Mouse (Mus musculus) limb, embryonic 15.5 days (tissue): ENCODE measurements around the gene Spag17. TPM values are rescaled to one million over a fixed set of nuclear protein-coding genes. Genes with fewer than 3 reads are reported as not detected.

Source experiments
- ATAC-seq: fragments of 200-750 bp; cut with Nextera tagmentation; 2 replicates; pipeline ENCODE4 v1.8.0; 2017; ENCODE audit warnings: low read depth, moderate TSS enrichment; ENCODE audit not compliant: insufficient number of reproducible peaks, low FRiP score, low TSS enrichment
- H3K27ac ChIP-seq: fragments of 300-500 bp; sonication (generic); 2 replicates; pipeline ENCODE4 v1.5.1; 2015; ENCODE audit warnings: moderate library complexity, mild to moderate bottlenecking, inconsistent platforms
- H3K27me3 ChIP-seq: fragments of 300-500 bp; sonication (generic); 2 replicates; pipeline ENCODE4 v1.6.1; 2015; ENCODE audit warnings: inconsistent platforms
- H3K36me3 ChIP-seq: fragments of 300-500 bp; sonication (generic); 2 replicates; pipeline ENCODE4 v1.6.1; 2015; ENCODE audit warnings: inconsistent platforms
- H3K4me1 ChIP-seq: fragments of 300-500 bp; sonication (generic); 2 replicates; pipeline ENCODE4 v1.6.1; 2015; ENCODE audit warnings: inconsistent platforms
- H3K4me2 ChIP-seq: fragments of 300-500 bp; sonication (generic); 2 replicates; pipeline ENCODE4 v1.6.1; 2015; ENCODE audit warnings: mild to moderate bottlenecking, inconsistent platforms
- H3K4me3 ChIP-seq: fragments of 300-500 bp; sonication (generic); 2 replicates; pipeline ENCODE4 v1.5.1; 2015; ENCODE audit warnings: mild to moderate bottlenecking, inconsistent platforms
- H3K9ac ChIP-seq: fragments of 300-500 bp; sonication (generic); 2 replicates; pipeline ENCODE4 v1.6.1; 2015; ENCODE audit warnings: inconsistent platforms
- H3K9me3 ChIP-seq: fragments of 300-500 bp; sonication (generic); 2 replicates; pipeline ENCODE4 v1.6.1; 2016; ENCODE audit warnings: inconsistent platforms
- WGBS: fragments of 180-500 bp; shearing (Covaris S2); methylation state at CpG from one replicate; pipeline ENCODE4 v1.1.7; 2015; 5-methylcytosine and 5-hydroxymethylcytosine counted together
- polyA plus RNA-seq: library from polyadenylated mRNA; unstranded; fragments of >200 nt; fragmentation: Nextera tagmentation; extraction: Ambion mirVana; gene quantifications from 2 replicates; pipeline ENCODE4 v1.2.1, GENCODE M21; 2015

The Spag17 gene
- polyA plus RNA-seq, 1 experiment from 2014 or later, result 0.42 TPM

- no peak overlapping the region for H3K4me2 ChIP-seq
- ATAC-seq, result no peak
- no peaks in the 10 kb centered on the region for H3K9me3 ChIP-seq
- no peaks in the 10 kb centered on the region for H3K4me1 ChIP-seq
- H3K27ac ChIP-seq, result no peak overlapping the region
- H3K36me3 ChIP-seq, result peaks cover 50% of the 10 kb centered on the region
- H3K9ac ChIP-seq, result no peak overlapping the region
- H3K4me3 ChIP-seq, result no peak overlapping the region
- 66% methylated on average over 3 of the region's 3 CpGs for WGBS
- H3K27me3 ChIP-seq, result no peaks in the 10 kb centered on the region
These were observed 295.3 kb downstream of the Spag17 start for GRCm38 (mm10) chr3:100180471-100180870.

DNA sequence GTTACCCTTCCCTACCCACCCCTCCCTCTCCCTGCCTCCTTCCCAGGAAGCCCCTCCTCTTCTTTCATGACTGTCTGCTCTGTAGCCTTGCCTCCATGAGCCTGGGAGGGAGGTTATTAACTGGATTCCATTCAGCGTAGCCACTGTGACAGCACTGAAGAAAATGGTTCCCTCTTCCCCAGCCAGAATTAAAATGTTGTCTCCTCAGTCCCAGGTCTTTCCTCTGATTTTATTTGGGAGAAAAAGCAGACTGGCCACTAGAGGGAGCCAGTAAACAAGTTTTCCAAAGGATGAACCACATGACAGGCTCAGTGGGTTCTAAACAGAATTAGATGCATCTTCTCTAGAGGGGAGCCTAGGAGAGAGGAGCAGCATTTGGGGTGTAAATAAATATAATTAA lies 304.2 kb downstream of the Spag17 start:
- no peaks in the 10 kb centered on the region for H3K4me1 ChIP-seq
- H3K27ac ChIP-seq, result no peak overlapping the region
- H3K4me2 ChIP-seq, result no peak overlapping the region
- no peak overlapping the region for H3K4me3 ChIP-seq
- H3K9me3 ChIP-seq, result no peaks in the 10 kb centered on the region
- WGBS, result 31% methylated on average over 1 of the region's 1 CpGs
- H3K27me3 ChIP-seq, result no peaks in the 10 kb centered on the region
- H3K9ac ChIP-seq, result no peak overlapping the region
- peak; percentile 35; the same call in 1 of the 2 replicates for ATAC-seq
- H3K36me3 ChIP-seq, result peaks cover 37% of the 10 kb centered on the region

- ATAC-seq, result no peak
- WGBS, result 63% methylated on average over 11 of the region's 11 CpGs
These were observed 304.7 kb downstream of the Spag17 start for GRCm38 (mm10) chr3:100189861-100190260.

More at GRCm38 (mm10) chr3:100189861-100190260, 304.7 kb downstream of the Spag17 start:
- peaks cover 37% of the 10 kb centered on the region for H3K36me3 ChIP-seq
- no peak overlapping the region for H3K4me2 ChIP-seq
- H3K4me1 ChIP-seq, result no peaks in the 10 kb centered on the region
- no peaks in the 10 kb centered on the region for H3K9me3 ChIP-seq
- no peaks in the 10 kb centered on the region for H3K27me3 ChIP-seq
- H3K4me3 ChIP-seq, result no peak overlapping the region
- no peak overlapping the region for H3K27ac ChIP-seq
- no peak overlapping the region for H3K9ac ChIP-seq
